Mouse (Mus musculus) forebrain, postnatal 0 days (tissue): ENCODE data around the gene Chd1l. TPM values are rescaled to one million over a fixed set of nuclear protein-coding genes. Genes with fewer than 3 reads are reported as not detected.

Experiments used
- ATAC-seq: fragments of 200-750 bp; cut with Nextera tagmentation; 2 replicates; pipeline ENCODE4 v1.8.0; 2017; ENCODE audit warnings: mild to moderate bottlenecking, moderate library complexity
- DNase-seq: peaks from one replicate; pipeline ENCODE4 v3.0.0-alpha.2; 2015
- H3K27ac ChIP-seq: fragments of 300-500 bp; sonication (generic); 2 replicates; pipeline ENCODE4 v1.5.1; 2014; ENCODE audit warnings: low read depth, mild to moderate bottlenecking, antibody characterized with exemption, low read length, moderate library complexity, mixed read lengths
- H3K27me3 ChIP-seq: fragments of 300-500 bp; sonication (generic); 2 replicates; pipeline ENCODE4 v1.6.1; 2014; ENCODE audit warnings: mild to moderate bottlenecking, low read length, mixed read lengths; ENCODE audit not compliant: insufficient read depth
- H3K36me3 ChIP-seq: fragments of 300-500 bp; sonication (generic); 2 replicates; pipeline ENCODE4 v1.6.1; 2014; ENCODE audit warnings: mild to moderate bottlenecking, moderate library complexity; ENCODE audit not compliant: insufficient read depth
- H3K4me1 ChIP-seq: fragments of 300-500 bp; sonication (generic); 2 replicates; pipeline ENCODE4 v1.6.1; 2014; ENCODE audit warnings: antibody characterized with exemption; ENCODE audit not compliant: insufficient read depth
- H3K4me2 ChIP-seq: fragments of 300-500 bp; sonication (generic); 2 replicates; pipeline ENCODE4 v1.6.1; 2014; ENCODE audit warnings: low read depth, mild to moderate bottlenecking, moderate library complexity
- H3K4me3 ChIP-seq: fragments of 300-500 bp; sonication (generic); 2 replicates; pipeline ENCODE4 v1.5.1; 2014; ENCODE audit warnings: low read depth, low read length, mixed read lengths
- H3K9ac ChIP-seq: fragments of 300-500 bp; sonication (generic); 2 replicates; pipeline ENCODE4 v1.6.1; 2014; ENCODE audit warnings: mild to moderate bottlenecking
- H3K9me3 ChIP-seq: fragments of 300-500 bp; sonication (generic); 2 replicates; pipeline ENCODE4 v1.6.1; 2016; ENCODE audit warnings: low read length
- CTCF ChIP-seq: sonication (generic); IDR thresholded peaks from 2 replicates; pipeline ENCODE4 v1.5.1; 2016; ENCODE audit warnings: antibody characterized with exemption, control low read depth, low read depth
- WGBS: fragments of 180-500 bp; shearing (Covaris S2); extraction: QIAGEN DNeasy Blood & Tissue Kit; methylation state at CpG from one replicate; pipeline ENCODE4 v1.1.7; 2014; 5-methylcytosine and 5-hydroxymethylcytosine counted together
- polyA plus RNA-seq: library from polyadenylated mRNA; unstranded; fragments of >200 nt; fragmentation: Nextera tagmentation; extraction: Ambion mirVana; gene quantifications from 2 replicates; pipeline ENCODE4 v1.2.1, GENCODE M21; 2015
- total RNA-seq: library from RNA; depleted of rRNA; stranded (reverse); fragments of >200 nt; gene quantifications from 2 replicates; pipeline ENCODE4 v1.2.3, GENCODE M21; 2014

Chd1l gene
- total and polyA plus RNA-seq, 2 experiments from 2014 or later: 6.9 to 7.6 TPM

DNA sequence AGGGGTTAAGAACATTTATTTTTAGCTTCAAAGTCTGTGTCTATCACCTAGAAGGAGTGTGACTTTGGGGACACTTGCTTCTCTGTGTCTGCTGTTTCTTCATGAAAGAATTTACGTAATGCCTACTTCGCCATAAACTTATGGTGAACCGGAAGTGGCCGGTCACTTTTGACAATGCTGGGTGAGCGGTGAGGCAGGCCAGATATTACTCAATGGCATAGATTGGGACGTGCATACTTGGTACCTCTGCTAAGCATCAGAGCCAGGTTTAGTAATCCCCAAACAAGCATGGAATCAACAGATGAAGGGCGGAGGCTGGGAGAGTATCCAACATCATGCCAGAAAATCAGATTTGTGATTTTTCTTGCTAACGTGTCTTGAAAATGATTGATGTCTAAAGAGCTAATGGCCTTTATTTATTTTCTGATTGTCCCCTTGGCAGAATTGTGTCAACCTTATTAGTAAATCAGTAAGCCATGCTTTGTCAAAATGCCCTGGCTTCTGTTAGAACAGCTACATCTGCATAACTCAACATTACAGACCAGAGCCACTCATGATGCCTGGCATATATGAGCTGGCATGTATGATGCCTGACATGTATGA is 21.4 kb upstream of the Chd1l start:
- no peak overlapping the region for H3K9ac ChIP-seq
- H3K36me3 ChIP-seq: no peaks in the 10 kb centered on the region
- TF ChIP-seq CTCF: no peak
- no peaks in the 10 kb centered on the region for H3K27me3 ChIP-seq
- no peak overlapping the region for H3K4me3 ChIP-seq
- ATAC-seq (no peak), DNase-seq (no peak)
- WGBS: 89% methylated on average over 8 of the region's 8 CpGs
- H3K4me2 ChIP-seq: no peak overlapping the region
- no peaks in the 10 kb centered on the region for H3K9me3 ChIP-seq
- H3K27ac ChIP-seq: no peak overlapping the region
- H3K4me1 ChIP-seq: no peaks in the 10 kb centered on the region

GRCm38 (mm10) chr3:97630746-97631145 is 20.7 kb upstream of the Chd1l start:
- Histone ChIP-seq H3K9ac (no peak overlapping the region), H3K36me3 (no peaks in the 10 kb centered on the region), H3K4me1 (no peaks in the 10 kb centered on the region), H3K27ac (no peak overlapping the region), H3K9me3 (no peaks in the 10 kb centered on the region), H3K27me3 (no peaks in the 10 kb centered on the region), H3K4me2 (no peak overlapping the region), H3K4me3 (no peak overlapping the region)
- no peak for DNase-seq
- WGBS: 90% methylated on average over 4 of the region's 4 CpGs
- ATAC-seq: no peak
- no peak for TF ChIP-seq CTCF

- 97% methylated on average over 4 of the region's 4 CpGs for WGBS
- ATAC-seq: no peak
Measured at GRCm38 (mm10) chr3:97629941-97630340, 19.9 kb upstream of the Chd1l start.

DNA sequence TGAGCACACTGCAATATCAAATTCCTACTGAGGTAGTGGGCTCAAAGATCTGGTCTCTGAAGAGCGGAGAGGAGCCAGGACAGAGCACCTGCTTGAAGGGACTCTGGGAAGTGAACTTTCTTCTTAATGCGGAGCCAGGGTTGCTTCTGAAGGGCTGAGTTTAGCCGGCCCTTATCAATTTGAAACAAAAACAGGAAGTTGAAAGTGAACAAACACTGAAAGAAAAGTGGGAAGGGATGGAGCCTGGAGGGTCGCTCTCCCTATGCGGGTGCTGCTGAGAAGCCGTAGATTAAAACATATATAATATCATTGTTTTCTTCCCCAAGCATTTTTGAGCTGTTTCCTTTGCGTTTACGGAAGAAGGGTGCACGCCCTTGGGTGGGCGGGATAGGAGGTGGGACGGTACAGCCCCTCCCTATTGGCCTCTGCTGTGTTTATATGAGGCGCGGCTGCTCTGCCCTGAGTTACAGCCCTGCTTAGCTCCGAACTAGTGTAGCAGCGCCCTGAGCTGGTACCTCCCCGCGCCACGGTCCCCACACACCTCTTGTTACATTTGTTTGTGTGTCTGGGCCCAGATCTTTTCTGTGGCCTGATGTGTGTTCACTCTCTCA is 18.5 kb upstream of the Chd1l start, which contains the start of gene Fmo5:
Gene Fmo5 (plus strand): TSS at position 414 of the 611 bp plus-strand sequence.
- ATAC-seq (no peak), DNase-seq (no peak)
- Histone ChIP-seq H3K4me3 (peak within 1 kb of the TSS; percentile 26), H3K27ac (no peak within 1 kb of the TSS), H3K9me3 (no peaks in the 10 kb centered on the region), H3K36me3 (no peaks in the 10 kb centered on the region), H3K4me1 (no peaks in the 10 kb centered on the region), H3K27me3 (no peaks in the 10 kb centered on the region), H3K9ac (no peak within 1 kb of the TSS), H3K4me2 (peak within 1 kb of the TSS; percentile 44)
- no peak for TF ChIP-seq CTCF
- 7% methylated on average over 18 of the region's 18 CpGs for WGBS

More at GRCm38 (mm10) chr3:97629941-97630340, 19.9 kb upstream of the Chd1l start:
- no peak for DNase-seq
- Histone ChIP-seq H3K4me1 (no peaks in the 10 kb centered on the region), H3K27ac (no peak overlapping the region), H3K4me2 (no peak overlapping the region), H3K27me3 (no peaks in the 10 kb centered on the region), H3K36me3 (no peaks in the 10 kb centered on the region), H3K4me3 (no peak overlapping the region), H3K9ac (no peak overlapping the region), H3K9me3 (no peaks in the 10 kb centered on the region)
- no peak for TF ChIP-seq CTCF

- no peaks in the 10 kb centered on the region for H3K9me3 ChIP-seq
- DNase-seq: no peak
- H3K4me2 ChIP-seq: no peak overlapping the region; the same call in 1 of the 2 replicates
- 84% methylated on average over 7 of the region's 7 CpGs for WGBS
- H3K36me3 ChIP-seq: no peaks in the 10 kb centered on the region
- H3K9ac ChIP-seq: no peak overlapping the region
- H3K27me3 ChIP-seq: no peaks in the 10 kb centered on the region
- no peak overlapping the region for H3K27ac ChIP-seq
- no peaks in the 10 kb centered on the region for H3K4me1 ChIP-seq
- no peak for ATAC-seq
- H3K4me3 ChIP-seq: no peak overlapping the region
- TF ChIP-seq CTCF: no peak
Measured at GRCm38 (mm10) chr3:97627893-97628292, 17.9 kb upstream of the Chd1l start.

GRCm38 (mm10) chr3:97624611-97625010 is 14.6 kb upstream of the Chd1l start:
- Histone ChIP-seq H3K27me3 (no peaks in the 10 kb centered on the region), H3K4me1 (no peaks in the 10 kb centered on the region), H3K4me3 (no peak overlapping the region), H3K36me3 (no peaks in the 10 kb centered on the region), H3K9me3 (no peaks in the 10 kb centered on the region), H3K27ac (no peak overlapping the region), H3K4me2 (no peak overlapping the region), H3K9ac (no peak overlapping the region)
- no peak for TF ChIP-seq CTCF
- 30% methylated on average over 2 of the region's 2 CpGs for WGBS
- no peak for DNase-seq
- ATAC-seq: no peak

DNA sequence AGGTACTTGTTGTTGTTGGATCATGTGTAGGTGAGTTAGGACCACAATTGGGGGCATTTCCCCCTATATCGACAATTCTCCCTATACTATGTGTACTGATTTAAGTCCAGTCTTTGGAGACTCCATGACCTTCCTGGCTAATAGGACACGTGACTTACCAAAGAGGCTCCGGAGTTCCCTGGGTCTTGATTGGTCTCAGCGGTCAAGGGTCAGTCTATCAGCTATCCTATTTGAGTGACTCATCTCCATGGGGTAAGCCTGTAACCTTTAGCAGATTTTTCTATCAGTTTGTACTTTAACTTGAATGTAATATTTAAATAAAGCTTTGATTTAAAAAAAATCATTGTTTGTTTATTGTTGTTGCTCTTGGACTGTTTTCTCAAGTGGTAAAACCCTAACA is 10.7 kb upstream of the Chd1l start:
- no peaks in the 10 kb centered on the region for H3K9me3 ChIP-seq
- H3K36me3 ChIP-seq: no peaks in the 10 kb centered on the region
- TF ChIP-seq CTCF: no peak
- ATAC-seq (no peak), DNase-seq (no peak)
- H3K4me2 ChIP-seq: no peak overlapping the region
- no peaks in the 10 kb centered on the region for H3K4me1 ChIP-seq
- WGBS: 94% methylated on average over 4 of the region's 4 CpGs
- H3K9ac ChIP-seq: no peak overlapping the region
- H3K27ac ChIP-seq: no peak overlapping the region
- no peak overlapping the region for H3K4me3 ChIP-seq
- H3K27me3 ChIP-seq: no peaks in the 10 kb centered on the region
